Mouse (Mus musculus) bone marrow, adult 2 months (tissue): Measurements from ENCODE around the gene Ctsc. TPM values are rescaled to one million over a fixed set of nuclear protein-coding genes. Genes with fewer than 3 reads are reported as not detected.

Experiments
- H3K27ac ChIP-seq: fragments of 200-500 bp; 2 replicates; pipeline ENCODE4 v1.5.1; 2012; ENCODE audit warnings: low read depth, mild to moderate bottlenecking, control low read depth, inconsistent platforms, low read length; ENCODE audit not compliant: control insufficient read depth, poor library complexity, insufficient read depth
- H3K4me1 ChIP-seq: fragments of 200-500 bp; 2 replicates; pipeline ENCODE4 v1.6.1; 2011; ENCODE audit warnings: low read length; ENCODE audit not compliant: control insufficient read depth, insufficient read depth
- H3K4me3 ChIP-seq: fragments of 200-500 bp; replicated peaks from 2 replicates; pipeline ENCODE3; 2011; ENCODE audit warnings: mild to moderate bottlenecking, low read depth, low read length, control low read depth; ENCODE audit not compliant: control insufficient read depth
- CTCF ChIP-seq: fragments of 200-500 bp; IDR thresholded peaks from 2 replicates; pipeline ENCODE4 v1.5.1; 2011; ENCODE audit warnings: low read length, control low read depth; ENCODE audit not compliant: control insufficient read depth, insufficient read depth
- POLR2A ChIP-seq: fragments of 200-500 bp; IDR thresholded peaks from 2 replicates; pipeline ENCODE4 v1.6.1; 2011; ENCODE audit warnings: low read depth, mild to moderate bottlenecking, control low read depth, low read length, borderline replicate concordance; ENCODE audit not compliant: control insufficient read depth
- WGBS: fragments of 180-500 bp; shearing (Covaris S2); methylation state at CpG from one replicate; pipeline ENCODE4 v1.1.7; 2018; 5-methylcytosine and 5-hydroxymethylcytosine counted together
- polyA plus RNA-seq: library from polyadenylated mRNA; stranded (reverse); fragments of >200 nt; gene quantifications from 2 replicates; pipeline ENCODE4 v1.2.4, GENCODE M21; 2011; ENCODE audit warnings: low replicate concordance; ENCODE audit not compliant: missing spikeins, insufficient read depth, insufficient read length

Gene Ctsc
- polyA plus RNA-seq, 1 experiment = 18.4 TPM

GRCm38 (mm10) chr7:88285276-88285675 lies 7.4 kb downstream of the Ctsc start:
- Histone ChIP-seq H3K27ac (no peak overlapping the region), H3K4me1 (peaks cover 1% of the 10 kb centered on the region; the same call in 1 of the 2 replicates), H3K4me3 (no peak overlapping the region)
- TF ChIP-seq CTCF (no peak), POLR2A (no peak)
- 63% methylated on average over 3 of the region's 3 CpGs for WGBS

GRCm38 (mm10) chr7:88291036-88291435 lies 13.2 kb downstream of the Ctsc start:
- no peak for TF ChIP-seq CTCF
- no peak for TF ChIP-seq POLR2A
- WGBS = 63% methylated on average over 2 of the region's 2 CpGs
- H3K27ac ChIP-seq = no peak overlapping the region
- H3K4me1 ChIP-seq = no peaks in the 10 kb centered on the region
- no peak overlapping the region for H3K4me3 ChIP-seq

- TF ChIP-seq CTCF (no peak), POLR2A (no peak)
- Histone ChIP-seq H3K4me1 (no peaks in the 10 kb centered on the region; the same call in 1 of the 2 replicates), H3K27ac (no peak overlapping the region), H3K4me3 (no peak overlapping the region)
- 69% methylated on average over 2 of the region's 2 CpGs for WGBS
Measured at GRCm38 (mm10) chr7:88292044-88292443, 14.2 kb downstream of the Ctsc start.

GRCm38 (mm10) chr7:88293907-88294306 lies 16.0 kb downstream of the Ctsc start:
- no peaks in the 10 kb centered on the region; the same call in 1 of the 2 replicates for H3K4me1 ChIP-seq
- TF ChIP-seq POLR2A (no peak), CTCF (no peak)
- H3K27ac ChIP-seq = no peak overlapping the region
- 78% methylated on average over 6 of the region's 6 CpGs for WGBS
- no peak overlapping the region for H3K4me3 ChIP-seq

GRCm38 (mm10) chr7:88295989-88296388 lies 18.1 kb downstream of the Ctsc start:
- no peak overlapping the region for H3K4me3 ChIP-seq
- WGBS = 88% methylated on average over 1 of the region's 1 CpGs
- TF ChIP-seq POLR2A (no peak), CTCF (no peak)
- no peaks in the 10 kb centered on the region; the same call in 1 of the 2 replicates for H3K4me1 ChIP-seq
- H3K27ac ChIP-seq = no peak overlapping the region

GRCm38 (mm10) chr7:88296932-88297331 lies 19.0 kb downstream of the Ctsc start:
- H3K4me1 ChIP-seq = no peaks in the 10 kb centered on the region; the same call in 1 of the 2 replicates
- 73% methylated on average over 6 of the region's 6 CpGs for WGBS
- no peak for TF ChIP-seq POLR2A
- no peak for TF ChIP-seq CTCF

GRCm38 (mm10) chr7:88305750-88306149 lies 27.9 kb downstream of the Ctsc start:
- TF ChIP-seq CTCF (no peak), POLR2A (no peak)
- Histone ChIP-seq H3K4me1 (no peaks in the 10 kb centered on the region), H3K4me3 (no peak overlapping the region), H3K27ac (no peak overlapping the region)
- 82% methylated on average over 4 of the region's 4 CpGs for WGBS

More at GRCm38 (mm10) chr7:88296932-88297331, 19.0 kb downstream of the Ctsc start:
- no peak overlapping the region for H3K27ac ChIP-seq
- no peak overlapping the region for H3K4me3 ChIP-seq

GRCm38 (mm10) chr7:88306725-88307124 lies 28.8 kb downstream of the Ctsc start:
- WGBS = 80% methylated on average over 3 of the region's 3 CpGs
- Histone ChIP-seq H3K27ac (no peak overlapping the region), H3K4me1 (no peaks in the 10 kb centered on the region), H3K4me3 (no peak overlapping the region)
- TF ChIP-seq POLR2A (no peak), CTCF (no peak)
